Mouse (Mus musculus) right cerebral cortex, postnatal 10 days (tissue): ENCODE data around the gene Ush1g.

Experiments
- DNase-seq, 2 experiments: peaks; one replicate each; pipeline ENCODE4 v3.0.0; 2021; ENCODE audit warnings: low spot score in 2 of 2

Gene Ush1g

DNA sequence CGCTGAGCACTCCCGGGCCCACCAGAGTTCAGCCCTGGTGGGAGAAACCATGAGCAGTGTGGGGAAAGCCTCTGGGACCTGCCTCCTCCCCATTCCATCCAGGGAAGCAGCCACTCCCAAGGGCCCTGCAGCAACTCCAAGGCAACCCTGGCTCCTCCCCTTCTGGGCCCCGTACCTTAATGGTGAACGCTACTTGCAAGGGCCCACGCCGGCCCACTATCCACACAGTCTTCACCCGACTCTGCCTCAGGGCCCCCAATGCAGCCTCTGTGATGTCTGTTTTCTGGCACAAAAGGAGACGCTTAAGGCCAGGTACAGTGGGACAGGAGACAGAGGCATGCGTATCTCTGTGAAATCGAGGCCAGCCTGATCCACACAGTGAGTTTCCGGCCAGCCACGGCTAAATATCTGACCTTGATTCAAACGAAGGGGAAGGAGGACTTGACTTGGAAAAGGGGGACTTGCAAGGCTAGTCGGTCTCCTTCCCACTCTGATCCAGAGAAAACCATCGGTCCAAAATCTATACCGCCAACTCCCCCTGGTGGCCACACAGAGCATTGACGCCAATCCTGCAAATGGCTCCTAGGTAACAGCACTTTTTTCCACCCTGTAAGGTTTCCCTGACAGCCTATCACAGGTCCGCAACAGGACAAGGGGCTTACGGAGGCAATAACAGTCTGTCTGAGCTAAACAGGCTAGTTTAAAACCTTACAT, 51.5 kb downstream of the Ush1g start:
- DNase-seq = peak; percentile 86 to 90

DNA sequence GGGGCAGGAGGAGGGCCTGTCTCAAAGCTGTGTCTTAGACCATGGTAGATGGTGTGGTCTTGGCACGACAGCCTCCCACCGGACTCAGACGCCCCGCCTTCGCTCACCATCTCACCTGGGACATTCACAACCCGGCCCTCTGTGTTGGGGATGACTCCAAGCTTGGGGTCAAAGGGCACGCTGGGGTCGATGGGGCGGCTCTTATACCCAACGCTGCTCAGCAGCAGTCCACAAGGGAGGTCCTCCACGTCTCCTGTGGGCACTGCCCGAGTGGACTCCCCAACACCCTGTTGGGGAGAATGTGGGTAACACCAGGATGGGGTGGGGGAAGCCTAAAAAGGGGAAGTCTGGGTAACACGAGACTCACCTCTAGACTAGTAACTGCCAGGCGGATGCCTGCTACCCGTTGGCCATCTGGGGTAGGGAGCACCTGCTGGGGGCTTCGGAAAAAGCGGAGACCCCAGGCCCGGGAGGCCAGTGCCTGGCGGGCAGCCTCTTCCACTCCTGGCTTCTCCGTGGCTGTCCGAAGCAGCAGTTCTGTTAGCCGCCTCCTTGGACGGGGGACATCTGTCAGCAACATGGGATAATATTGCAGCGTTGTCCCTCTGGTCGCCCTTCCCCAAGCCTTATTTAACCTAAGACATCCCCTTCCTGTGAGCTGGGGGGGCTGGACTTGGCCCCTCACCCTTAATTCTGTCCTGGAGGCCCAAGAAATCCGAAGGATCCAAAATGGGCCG, 52.3 kb downstream of the Ush1g start:
- DNase-seq = no peak

DNA sequence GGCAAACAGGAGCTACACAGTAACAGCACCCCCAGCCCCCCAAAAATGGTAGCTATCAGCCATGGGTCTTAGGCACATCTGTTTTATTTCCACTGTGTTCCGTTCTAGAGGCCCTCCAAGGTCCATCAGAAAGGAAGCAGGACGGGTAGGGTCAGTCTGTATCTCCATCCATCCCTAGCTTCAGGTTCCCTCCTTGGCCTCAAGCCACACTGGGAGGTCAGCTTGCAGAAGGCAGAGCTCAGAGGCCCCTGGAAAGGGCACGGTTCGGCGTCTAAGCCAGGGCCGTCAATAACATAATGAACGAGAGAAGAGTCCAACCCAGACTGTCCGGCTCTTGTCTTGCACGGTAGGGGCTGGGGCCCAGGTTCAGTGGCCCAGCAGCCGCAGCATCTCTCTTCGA, 53.9 kb downstream of the Ush1g start:
- DNase-seq = no peak

DNA sequence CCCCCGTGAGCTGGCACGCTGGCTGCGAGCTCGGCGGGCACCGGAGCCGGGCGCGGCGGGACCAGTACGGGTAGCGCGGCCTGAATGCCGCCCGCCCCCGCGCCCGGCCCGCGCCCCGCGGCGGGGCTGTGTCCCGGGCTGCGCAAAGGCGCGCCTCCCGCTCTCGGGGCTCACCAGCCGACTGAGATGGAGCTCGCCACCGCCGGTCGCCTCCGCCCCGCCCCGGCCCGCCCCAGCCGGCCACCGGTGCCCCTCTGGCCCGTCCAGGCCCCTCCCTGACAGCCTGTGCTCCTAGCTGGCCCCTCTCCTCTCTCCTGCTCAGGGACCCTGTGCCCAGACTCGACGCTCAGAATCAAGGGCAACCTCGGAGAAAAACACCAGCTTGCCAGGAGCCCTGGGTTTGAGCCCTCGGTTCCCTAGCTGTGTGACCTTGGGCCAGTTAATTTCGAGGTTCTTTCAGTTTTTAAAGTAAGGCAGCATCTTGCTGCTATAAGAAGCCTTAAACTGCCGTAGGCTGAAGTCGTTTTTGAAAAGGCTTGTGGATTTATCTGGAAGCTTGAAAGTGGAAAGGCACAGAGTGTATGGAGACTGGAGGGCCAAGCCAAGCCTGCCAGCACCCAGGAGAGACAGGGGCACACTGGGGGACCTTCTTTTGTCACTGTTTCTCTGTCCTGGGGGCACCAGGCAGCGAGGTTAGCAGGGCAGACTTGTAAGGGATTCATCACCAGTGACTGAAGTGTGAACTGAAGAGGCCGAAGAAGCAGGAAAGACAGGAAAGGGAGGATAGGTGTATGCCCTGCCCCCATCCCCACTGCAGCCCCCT, 54.6 kb downstream of the Ush1g start, which contains the start of gene Grin2c:
TSS of gene Grin2c (minus strand) at position 183 of the 823 bp plus-strand sequence.
- DNase-seq = no peak

DNA sequence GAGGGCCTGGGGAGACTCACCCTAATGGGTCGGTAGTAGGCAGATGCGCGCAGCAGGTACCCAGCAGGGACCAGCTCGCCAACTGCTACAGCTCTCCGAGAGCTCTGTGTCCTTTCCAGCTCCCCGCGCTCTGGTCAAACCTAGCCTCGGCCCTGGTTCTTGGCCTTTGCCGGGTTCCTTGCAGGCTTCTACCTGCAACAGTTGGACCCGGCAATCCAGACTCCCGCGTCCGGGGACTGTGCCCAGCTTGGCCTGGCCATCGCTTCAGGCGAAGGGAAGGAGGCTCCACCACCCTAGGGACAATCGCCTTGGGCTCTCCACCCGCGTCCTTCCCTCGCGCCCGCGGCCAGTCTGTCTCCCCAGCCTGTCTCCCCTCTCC, 55.5 kb downstream of the Ush1g start:
- no peak for DNase-seq

DNA sequence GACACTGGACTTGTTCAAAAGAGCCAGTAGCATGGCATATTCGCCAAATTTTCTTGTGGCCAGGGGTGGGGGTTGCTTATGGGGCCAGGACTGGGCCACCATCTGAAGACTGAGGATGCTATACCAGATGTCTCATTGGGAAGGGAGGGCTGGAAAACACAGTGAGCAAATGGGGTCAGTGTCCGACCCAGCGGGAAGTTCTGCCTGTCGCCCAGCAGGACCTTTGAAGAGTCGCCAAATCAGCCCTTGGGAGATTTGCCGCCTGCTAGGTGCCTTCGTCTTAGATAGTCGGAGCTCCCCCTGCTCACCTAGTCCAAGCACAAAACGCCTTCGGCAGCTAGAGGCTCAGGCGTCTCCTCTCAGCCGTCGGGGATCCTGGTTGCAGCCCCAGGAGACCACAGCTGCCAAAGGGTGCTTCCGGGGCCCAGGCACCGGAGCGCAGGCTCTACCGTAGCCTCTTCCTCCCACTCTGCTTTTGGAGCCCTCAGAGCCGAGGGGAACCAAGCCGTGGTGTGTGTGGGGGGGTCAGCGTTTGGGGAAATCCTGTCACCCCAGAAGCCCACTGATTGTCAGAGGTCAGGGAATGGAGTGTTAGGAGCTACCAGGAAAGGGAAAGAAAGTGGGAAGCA, 56.0 kb downstream of the Ush1g start:
- DNase-seq = no peak
